Mouse (Mus musculus): ENCODE results near the gene Nrp1. TPM values are rescaled to one million over a fixed set of nuclear protein-coding genes. Genes with fewer than 3 reads are reported as not detected.

Gene Nrp1
- total and polyA plus RNA-seq, 3 experiments, result 7.3 to 14.7 (median 11.9) TPM

GRCm38 (mm10) chr8:128505866-128506265, 147.5 kb downstream of the Nrp1 start (continued):
- TF ChIP-seq ZNF384 (IDR thresholded peaks at IDR 0.05; ENCODE audit: low read depth, low read length) (peak; percentile 78), ETS1 (conservative IDR thresholded peaks at IDR 0.05; ENCODE audit: low read depth, low read length) (peak; percentile 92), E2F4 (IDR thresholded peaks at IDR 0.05; ENCODE audit: insufficient replicate concordance, low read depth, low read length) (no peak), ZMIZ1 (IDR thresholded peaks at IDR 0.05; ENCODE audit: low read depth, low read length) (0 out of 2 replicates have a peak, but pooled peaks have one; percentile 28), CTCF (conservative IDR thresholded peaks at IDR 0.05 in 1 of 2, IDR thresholded peaks at IDR 0.05 in 1 of 2; ENCODE audit: low read depth in 2 of 2, low read length in 2 of 2) (no peak), JUND (conservative IDR thresholded peaks at IDR 0.05; ENCODE audit: low read depth, low read length) (peak; percentile 85), JUN (IDR thresholded peaks at IDR 0.05; ENCODE audit: insufficient read depth, low read depth, low read length) (peak; percentile 88), HCFC1 (IDR thresholded peaks at IDR 0.05; ENCODE audit: low read depth, low read length) (no peak; the same call in 1 of the 2 replicates), MXI1 (IDR thresholded peaks at IDR 0.05; ENCODE audit: low read depth, low read length) (peak; percentile 30; the same call in 1 of the 2 replicates), MEF2A (IDR thresholded peaks at IDR 0.05; ENCODE audit: borderline replicate concordance, low read depth, low read length) (peak; percentile 94), PAX5 (IDR thresholded peaks at IDR 0.05; ENCODE audit: low read length) (no peak), RAD21 (IDR thresholded peaks at IDR 0.05; ENCODE audit: low read depth, low read length) (peak; percentile 14)

DNA sequence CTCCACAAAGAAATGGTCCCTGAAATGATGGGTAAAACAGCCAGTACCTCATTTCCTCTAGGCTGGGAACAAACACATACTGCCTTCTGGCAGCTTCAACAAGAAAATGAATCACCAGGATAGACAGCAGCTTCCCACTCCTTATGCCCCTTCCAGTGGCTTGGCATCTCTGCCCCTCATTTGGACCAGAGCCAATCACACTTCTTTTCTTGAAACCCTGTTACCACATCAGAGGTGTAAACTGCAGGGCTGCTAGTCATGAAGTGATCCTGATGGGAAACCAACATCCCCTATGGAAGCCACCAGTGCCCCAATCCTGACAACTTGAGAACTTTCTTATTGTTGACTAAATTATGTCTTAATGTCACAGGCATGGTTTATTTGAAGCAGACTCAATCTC, 150.3 kb downstream of the Nrp1 start:
- Histone ChIP-seq H3K4me1 (ENCODE audit: control insufficient read depth in 1 of 2, insufficient read depth in 2 of 2) (peaks cover 9 to 38% of the 10 kb centered on the region in 2 experiments; a peak in 3 of 4 replicates), H3K4me3 (replicated peaks in 1 of 3; ENCODE audit: low read depth in 2 of 3, low read length in 2 of 3, poor library complexity in 1 of 3) (no peak overlapping the region), H3K4me2 (ENCODE audit: insufficient read depth, low read depth, poor library complexity, severe bottlenecking) (no peak overlapping the region), H3K9me3 (replicated peaks; ENCODE audit: low read length) (no peaks in the 10 kb centered on the region), H3K36me3 (replicated peaks in 1 of 2; ENCODE audit: control insufficient read depth in 1 of 2, insufficient read depth in 1 of 2, low read length in 1 of 2) (no peaks in the 10 kb centered on the region), H3K9ac (ENCODE audit: insufficient read depth, low read depth) (no peak overlapping the region), H3K27ac (ENCODE audit: insufficient read depth, low read depth) (no peak overlapping the region), H3K79me2 (replicated peaks; ENCODE audit: control insufficient read depth, extremely low read depth, insufficient read depth, poor library complexity, severe bottlenecking) (no peaks in the 10 kb centered on the region), H3K27me3 (replicated peaks) (no peaks in the 10 kb centered on the region)
- dilution Hi-C loops (cut with MboI; ENCODE audit: extremely low pct_ligation_motif_present, extremely low pct_unique_long_range_greater_than_20kb, low sequenced_read_pairs), result no loop called here
- in situ Hi-C loops (cut with MboI; ENCODE audit: low pct_ligation_motif_present, low pct_unique_long_range_greater_than_20kb, low sequenced_read_pairs), result loop anchor here (25.0 kb wide), 1 partner anchor 1321 kb away; no protein-coding TSS in a partner anchor
- no peak for DNase-seq (ENCODE audit: extremely low read depth)
- no peak for TF ChIP-seq UBTF (IDR thresholded peaks at IDR 0.05; ENCODE audit: low read depth, low read length)
- no peak for TF ChIP-seq POLR2A (IDR thresholded peaks at IDR 0.05; ENCODE audit: low read depth, low read length)
- TF ChIP-seq RAD21 (IDR thresholded peaks at IDR 0.05; ENCODE audit: low read depth, low read length), result no peak
- no peak for TF ChIP-seq TBP (conservative IDR thresholded peaks at IDR 0.05; ENCODE audit: low read depth, low read length)
- TF ChIP-seq ZMIZ1 (IDR thresholded peaks at IDR 0.05; ENCODE audit: low read depth, low read length), result no peak
- no peak for TF ChIP-seq HCFC1 (IDR thresholded peaks at IDR 0.05; ENCODE audit: low read depth, low read length)
- TF ChIP-seq POLR2AphosphoS2 (IDR thresholded peaks at IDR 0.05; ENCODE audit: low read depth, low read length), result no peak
- TF ChIP-seq MAFK (IDR thresholded peaks at IDR 0.05; ENCODE audit: insufficient replicate concordance, low read length), result no peak
- TF ChIP-seq KAT2A (IDR thresholded peaks at IDR 0.05; ENCODE audit: insufficient replicate concordance, low read length), result no peak
- TF ChIP-seq GABPA (IDR thresholded peaks at IDR 0.05; ENCODE audit: insufficient replicate concordance, low read depth, low read length), result no peak
- TF ChIP-seq NELFE (IDR thresholded peaks at IDR 0.05; ENCODE audit: low read depth, low read length), result no peak
- TF ChIP-seq CTCF (conservative IDR thresholded peaks at IDR 0.05 in 1 of 2, IDR thresholded peaks at IDR 0.05 in 1 of 2; ENCODE audit: low read depth in 2 of 2, low read length in 2 of 2), result no peak
- no peak for TF ChIP-seq IRF4 (IDR thresholded peaks at IDR 0.05; ENCODE audit: low read depth, low read length)
- TF ChIP-seq JUND (conservative IDR thresholded peaks at IDR 0.05; ENCODE audit: low read depth, low read length), result no peak

Measured in CH12.LX (cell line).